Mouse (Mus musculus) lung, adult 2 months (tissue): ENCODE data around the gene Arhgap24.

Experiments used
- CTCF ChIP-seq: fragments of 200-500 bp; IDR thresholded peaks from 2 replicates; pipeline ENCODE4 v1.5.1; 2011; ENCODE audit warnings: mild to moderate bottlenecking, low read length, control low read depth; ENCODE audit not compliant: insufficient read depth
- POLR2A ChIP-seq: fragments of 200-500 bp; IDR thresholded peaks from 2 replicates; pipeline ENCODE4 v1.6.1; 2011; ENCODE audit warnings: low read depth, mild to moderate bottlenecking, control low read depth, low read length, borderline replicate concordance; ENCODE audit errors: extremely low read depth

DNA sequence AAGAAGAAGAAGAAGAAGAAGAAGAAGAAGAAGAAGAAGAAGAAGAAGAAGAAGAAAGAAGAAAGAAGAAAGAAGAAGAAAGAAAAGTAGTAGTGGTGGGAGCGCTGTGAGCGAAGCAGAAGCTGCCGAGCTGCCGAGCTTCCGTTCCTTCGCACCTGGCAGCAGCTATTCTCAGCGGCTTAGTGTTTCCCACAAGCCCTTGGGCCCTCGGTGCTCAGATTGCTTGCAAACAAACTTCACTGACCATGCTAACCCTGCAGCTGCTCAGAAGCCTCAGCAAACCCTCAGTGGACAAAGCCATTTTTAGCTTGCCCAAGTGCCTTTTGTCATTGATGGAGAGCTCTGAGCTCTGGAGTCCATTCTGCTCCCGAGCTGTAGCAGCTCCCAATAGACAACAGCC lies 54.1 kb downstream of the Arhgap24 start:
- TF ChIP-seq POLR2A (no peak), CTCF (no peak)
